Mouse (Mus musculus) ES-E14 (cell line): ENCODE data around the gene Kirrel2.

Experiments
- HCFC1 ChIP-seq: IDR thresholded peaks from 2 replicates; pipeline ENCODE4 v1.6.1; 2012; ENCODE audit warnings: low read length, inconsistent platforms, borderline replicate concordance; ENCODE audit not compliant: insufficient read depth
- MAFK ChIP-seq: IDR thresholded peaks from 2 replicates; pipeline ENCODE4 v1.6.1; 2014; ENCODE audit warnings: mild to moderate bottlenecking, low read depth, low read length, inconsistent platforms; ENCODE audit not compliant: insufficient read depth
- ZC3H11A ChIP-seq: IDR thresholded peaks from 2 replicates; pipeline ENCODE4 v1.6.1; 2012; ENCODE audit warnings: low read depth, mild to moderate bottlenecking, inconsistent platforms, low read length, borderline replicate concordance

GRCm38 (mm10) chr7:30434701-30435100 lies 22.8 kb downstream of the Kirrel2 start:
- TF ChIP-seq ZC3H11A = no peak
- TF ChIP-seq HCFC1 = no peak
- no peak for TF ChIP-seq MAFK
